Mouse (Mus musculus) gastrocnemius, adult 18-20 months (tissue): ENCODE results near the gene Gm44511. TPM values are rescaled to one million over a fixed set of nuclear protein-coding genes. Genes with fewer than 3 reads are reported as not detected.

Experiments
- DNase-seq: peaks from one replicate; pipeline ENCODE4 v3.0.0; 2021; ENCODE audit warnings: low spot score
- long read RNA-seq, 2 experiments: library from polyadenylated mRNA; stranded (forward); transcript quantifications; one replicate each; pipeline ENCODE4 v2.0.0; 2021
- total RNA-seq, 2 experiments: library from RNA; stranded (reverse); gene quantifications; 2 replicates each; pipeline ENCODE4 v1.2.3; 2021

Gene Gm44511
- total RNA-seq, result not detected
- long read RNA-seq, experiment 1, partial matches to known transcripts, result 0 of 9 reads
- long read RNA-seq, experiment 1, other reads (novel, unspliced or antisense), result 9 of 9 reads
- long read RNA-seq, experiment 2, partial matches to known transcripts, result 0 of 4 reads
- long read RNA-seq, experiment 2, other reads (novel, unspliced or antisense), result 4 of 4 reads

DNA sequence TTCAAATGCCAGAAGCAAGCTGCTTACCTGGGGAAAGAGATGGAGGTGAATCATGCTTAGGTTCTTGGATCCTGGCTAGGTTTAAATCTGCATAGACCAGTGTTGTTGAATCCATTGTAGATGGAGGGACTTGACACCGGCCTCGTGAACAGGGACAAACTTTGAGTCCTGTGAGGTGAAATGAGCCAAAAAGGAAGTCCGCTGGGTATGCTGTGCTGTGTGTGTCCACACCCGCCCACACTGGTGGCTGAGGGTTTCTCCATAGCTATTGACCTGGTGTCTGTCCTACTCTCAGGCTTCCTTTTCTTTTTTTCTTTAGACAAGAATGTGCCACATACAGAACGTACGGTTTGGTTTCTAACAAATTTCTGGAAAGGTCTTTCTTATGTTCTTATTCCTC is at the start of gene Gm44511, which contains the start of gene Klrb1b:
Gm44511 (minus strand) TSS at position 184 of the 400 bp plus-strand sequence.
Klrb1b (minus strand) TSS at position 200 of the 400 bp plus-strand sequence.
- no peak for DNase-seq

DNA sequence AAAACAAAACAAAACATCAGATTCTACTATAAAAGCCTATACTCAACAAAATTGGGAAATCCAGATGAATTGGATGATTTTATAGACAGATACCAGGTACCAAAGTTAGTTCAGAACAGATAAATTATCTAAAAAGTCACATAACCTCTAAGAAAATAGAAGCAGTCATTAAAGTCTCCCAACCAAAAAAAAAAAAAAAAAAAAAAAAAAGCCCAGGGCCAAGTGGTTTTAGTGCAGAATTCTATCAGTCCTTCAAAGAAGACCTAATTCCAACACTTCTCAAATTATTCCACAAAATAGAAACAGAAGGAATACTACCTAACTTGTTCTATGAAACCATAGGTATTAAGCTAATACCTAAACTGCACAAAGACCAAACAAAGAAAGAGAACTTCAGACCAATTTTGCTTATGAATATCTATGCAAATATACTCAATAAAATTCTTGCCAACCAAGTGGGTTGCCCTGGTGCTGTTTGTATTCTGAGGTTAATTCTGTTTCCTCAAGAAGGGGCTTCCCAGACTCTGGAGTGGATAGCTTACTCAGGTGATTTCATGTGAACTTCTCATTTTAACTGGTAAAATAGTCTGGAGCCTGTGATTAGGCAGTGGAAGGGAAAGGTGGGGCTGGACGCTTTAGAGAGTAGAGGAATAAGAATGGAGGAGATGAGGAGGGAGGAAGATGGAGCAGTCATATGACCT is 45.9 kb upstream of the Gm44511 start:
- no peak for DNase-seq

DNA sequence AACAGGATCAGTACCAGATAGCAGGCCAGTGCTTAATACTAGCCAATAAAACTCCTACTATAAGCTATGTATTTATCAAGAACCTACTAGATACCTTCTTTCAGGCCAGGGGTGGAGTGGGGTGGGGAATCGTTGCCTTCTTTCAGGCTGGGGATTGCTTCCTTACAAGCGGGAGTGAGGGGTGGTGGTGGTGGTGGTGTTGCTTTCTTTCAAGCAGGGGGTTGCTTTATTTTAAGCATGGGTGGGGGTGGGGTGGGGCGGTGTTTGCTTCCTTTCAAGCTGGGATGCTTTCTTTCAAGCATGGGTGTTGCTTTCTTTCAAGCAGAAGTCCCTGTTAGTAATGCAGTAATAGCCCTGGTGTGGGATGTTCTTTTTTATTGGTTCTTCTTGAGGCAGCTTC is 42.7 kb upstream of the Gm44511 start:
- no peak for DNase-seq

DNA sequence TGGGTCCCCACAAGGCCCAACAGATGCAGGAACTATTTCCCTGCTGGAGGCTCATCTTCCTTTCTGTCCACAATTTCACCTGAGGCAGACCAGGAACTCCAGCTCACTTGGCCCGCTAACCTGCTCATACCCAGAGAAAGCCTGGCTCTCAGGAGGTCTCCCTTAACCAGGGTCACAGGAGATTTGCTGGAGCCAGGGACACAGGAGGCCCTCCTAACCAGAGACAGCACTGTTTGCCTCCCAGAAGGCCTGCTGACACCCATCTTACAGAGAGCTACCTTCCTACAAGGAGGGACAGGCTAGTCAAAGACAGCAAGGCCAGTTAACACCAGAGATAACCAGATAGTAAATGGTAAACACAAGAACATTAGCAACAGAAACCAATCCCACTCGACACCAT is 31.9 kb upstream of the Gm44511 start:
- DNase-seq, result no peak

DNA sequence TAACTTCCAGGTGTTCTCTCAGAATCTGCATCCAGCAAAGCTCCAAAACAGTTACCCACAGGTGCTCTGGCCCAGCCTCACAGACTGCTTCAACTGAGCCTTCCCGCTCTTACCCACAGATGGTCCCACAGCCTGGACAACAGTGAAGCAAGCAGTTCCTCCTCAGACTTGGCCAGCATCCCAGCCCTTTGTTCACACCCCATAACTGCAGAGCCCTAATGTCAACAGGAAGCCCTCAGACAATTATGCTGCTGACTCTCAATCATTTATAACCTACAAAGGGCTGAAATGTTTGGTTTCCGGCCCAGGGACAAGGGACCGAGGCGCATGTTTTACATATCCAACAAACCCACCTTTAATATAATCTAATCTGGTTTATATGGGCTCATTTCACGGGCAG is 30.1 kb upstream of the Gm44511 start:
- DNase-seq, result peak; percentile 58

DNA sequence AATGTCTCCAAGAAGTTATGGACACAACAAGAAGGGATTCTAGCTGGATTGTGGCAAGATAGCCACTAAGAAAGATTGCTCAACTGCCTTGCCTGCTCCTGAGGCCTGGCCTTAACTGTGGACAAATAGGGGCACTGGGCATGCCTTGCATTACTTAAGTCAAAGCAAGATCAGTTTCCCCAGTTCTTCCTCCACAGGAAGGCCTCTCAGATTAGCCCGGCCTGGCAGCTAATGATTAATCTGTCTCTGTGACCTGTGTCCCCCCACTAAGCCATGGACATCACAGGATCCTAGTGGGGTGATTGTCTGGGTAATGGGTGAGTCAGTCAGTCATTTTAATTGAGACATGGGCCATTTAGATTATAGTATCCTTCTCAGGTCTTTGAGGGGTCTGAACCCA is 29.4 kb upstream of the Gm44511 start:
- DNase-seq, result no peak

DNA sequence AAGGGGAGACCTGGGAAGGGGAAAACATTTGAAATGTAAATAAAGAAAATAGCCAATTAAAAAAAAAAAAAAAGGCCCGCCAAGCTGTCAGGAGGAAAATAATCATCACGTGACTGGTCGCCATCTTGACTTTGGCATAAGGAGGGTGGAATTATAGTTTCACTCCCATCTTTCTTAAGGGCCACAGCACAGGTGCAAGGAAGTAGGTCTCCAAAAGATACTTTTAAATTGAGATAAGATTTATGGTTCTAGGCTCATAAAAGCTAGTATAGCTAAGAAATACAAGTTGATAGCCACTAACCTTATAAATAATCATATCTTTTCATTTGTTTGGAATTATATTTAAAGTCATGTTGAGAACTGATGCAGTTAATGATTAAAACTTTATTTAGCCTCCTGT is 28.8 kb upstream of the Gm44511 start:
- DNase-seq, result no peak

DNA sequence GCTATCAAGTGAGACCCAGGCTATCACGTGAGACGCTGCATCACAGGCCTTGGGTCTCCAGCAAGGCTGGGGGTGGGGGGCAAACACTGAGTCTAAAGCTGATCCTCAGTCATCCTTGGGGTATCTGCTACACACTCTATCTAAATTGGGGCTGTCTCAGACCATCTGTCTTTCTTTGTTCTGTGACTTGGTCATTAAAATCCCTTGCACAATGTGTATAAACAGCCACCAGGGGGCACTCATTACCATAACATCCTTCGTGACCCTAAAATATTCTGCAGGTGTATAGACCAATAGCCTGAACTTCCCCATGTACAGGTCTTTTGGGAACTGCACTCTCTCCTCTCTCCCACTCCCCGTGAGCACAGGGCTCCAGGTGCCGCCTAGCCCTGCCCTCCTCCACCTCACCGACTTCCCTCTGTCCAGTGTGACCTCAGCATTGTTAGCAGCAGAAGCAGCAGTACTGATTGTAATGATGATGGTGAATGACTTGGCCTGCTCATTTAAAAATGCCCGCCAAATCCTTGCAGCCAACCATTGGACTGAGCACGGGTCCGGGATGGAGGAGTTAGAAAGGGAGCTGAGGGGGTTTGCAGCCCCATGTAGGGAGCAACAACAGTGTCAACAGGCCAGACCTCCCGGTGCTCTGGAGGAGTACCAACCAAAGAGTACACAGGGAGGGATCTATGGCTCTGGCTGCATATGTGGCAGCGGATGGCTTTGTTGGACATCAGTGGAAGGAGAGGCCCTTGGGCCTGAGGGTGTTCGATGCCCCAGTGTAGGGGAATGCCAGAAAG is 28.1 kb upstream of the Gm44511 start:
- DNase-seq, result peak; percentile 61

DNA sequence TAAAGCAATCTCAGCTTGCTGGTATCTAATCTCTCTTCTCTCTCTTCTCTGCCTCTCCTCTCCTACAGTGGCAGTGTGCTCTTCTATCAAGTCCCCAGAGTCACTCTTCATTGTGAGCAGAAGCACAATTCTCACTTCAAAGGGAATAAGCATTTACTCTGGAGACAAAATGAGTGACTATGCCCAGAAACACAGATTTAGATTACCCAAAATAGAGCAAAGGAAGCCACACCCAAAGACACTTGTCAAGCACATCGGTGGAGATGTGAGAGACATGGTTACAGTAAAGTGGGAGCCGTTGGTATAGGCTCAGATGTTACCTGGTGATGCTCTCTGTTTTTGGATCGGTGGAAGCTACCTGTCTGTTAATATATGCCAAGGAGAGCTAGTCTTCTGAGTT is 26.7 kb upstream of the Gm44511 start:
- no peak for DNase-seq

DNA sequence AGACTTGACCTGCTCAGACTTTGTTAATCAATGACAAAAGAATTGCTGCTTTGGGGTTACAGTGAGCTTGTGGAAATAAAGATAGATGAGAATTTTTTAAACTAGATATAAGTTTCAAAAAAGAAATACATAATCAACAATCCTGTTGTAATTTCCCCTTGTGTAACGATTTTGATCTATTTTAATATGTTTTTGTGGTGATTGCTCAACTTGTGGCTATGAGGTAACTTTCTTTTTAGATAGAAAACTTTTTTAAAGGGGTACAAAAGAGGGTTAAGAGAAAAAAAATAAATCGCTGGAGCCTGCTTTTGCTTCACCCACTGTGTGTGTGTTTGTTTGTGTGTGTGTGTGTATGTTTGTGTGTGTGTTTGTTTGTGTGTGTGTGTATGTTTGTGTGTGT is 25.0 kb upstream of the Gm44511 start:
- DNase-seq, result no peak

DNA sequence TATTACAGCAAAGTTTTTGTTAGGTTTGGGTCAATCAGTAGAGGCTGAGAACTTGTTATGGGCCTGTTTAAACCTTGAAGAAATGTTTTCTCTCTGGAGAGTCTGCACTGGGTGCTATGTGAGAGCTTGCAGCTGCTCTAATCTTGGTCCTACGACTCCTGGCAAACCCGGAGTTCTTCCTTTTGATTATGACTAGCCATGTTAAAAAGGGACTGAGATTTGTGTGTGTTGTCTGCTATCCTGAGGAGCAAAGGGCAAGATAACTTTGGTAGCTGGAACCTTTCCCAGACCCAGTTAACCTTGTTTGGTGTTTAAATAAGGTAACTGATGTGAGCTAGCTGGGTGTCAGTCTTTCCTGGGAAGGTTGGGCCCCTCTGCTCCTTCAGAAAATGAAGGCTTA is 24.6 kb upstream of the Gm44511 start:
- peak; percentile 42 for DNase-seq

DNA sequence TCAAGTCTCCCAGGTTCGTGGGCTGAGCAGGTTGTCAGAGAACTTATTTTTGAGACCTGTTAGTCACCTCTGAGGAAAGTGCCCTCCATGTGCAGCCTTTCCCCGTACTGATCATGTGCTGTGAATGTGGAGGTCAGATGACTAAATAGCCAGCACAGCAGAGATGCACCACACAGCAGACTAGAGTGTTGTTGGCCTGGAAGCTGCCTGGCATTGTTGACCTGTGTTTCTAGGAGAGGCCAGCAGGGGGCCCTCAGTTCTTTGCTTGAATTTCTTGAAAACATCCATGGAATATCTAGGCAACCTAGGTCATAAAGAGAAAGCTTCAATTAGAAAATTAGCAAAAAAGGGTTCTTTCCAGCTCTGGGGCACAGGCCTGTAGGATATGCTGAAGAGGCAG is 23.8 kb upstream of the Gm44511 start:
- DNase-seq, result no peak

DNA sequence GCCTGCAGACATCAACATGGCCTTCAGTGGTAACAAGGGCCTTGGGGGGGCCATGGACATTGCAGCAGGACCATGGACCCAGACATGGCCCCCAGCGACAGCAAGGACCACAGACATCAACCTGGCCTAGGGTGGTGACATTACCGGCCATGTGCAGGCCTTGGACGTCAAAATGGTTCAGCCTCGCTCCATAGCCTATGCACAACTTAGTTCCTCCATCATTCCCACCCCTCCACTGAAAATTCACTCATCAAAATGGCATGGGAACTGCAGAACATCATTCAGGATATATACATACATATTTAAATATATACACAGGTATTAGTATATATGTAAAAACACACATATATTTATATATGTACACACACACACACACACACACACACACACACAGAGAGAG is 21.3 kb upstream of the Gm44511 start:
- DNase-seq, result no peak

DNA sequence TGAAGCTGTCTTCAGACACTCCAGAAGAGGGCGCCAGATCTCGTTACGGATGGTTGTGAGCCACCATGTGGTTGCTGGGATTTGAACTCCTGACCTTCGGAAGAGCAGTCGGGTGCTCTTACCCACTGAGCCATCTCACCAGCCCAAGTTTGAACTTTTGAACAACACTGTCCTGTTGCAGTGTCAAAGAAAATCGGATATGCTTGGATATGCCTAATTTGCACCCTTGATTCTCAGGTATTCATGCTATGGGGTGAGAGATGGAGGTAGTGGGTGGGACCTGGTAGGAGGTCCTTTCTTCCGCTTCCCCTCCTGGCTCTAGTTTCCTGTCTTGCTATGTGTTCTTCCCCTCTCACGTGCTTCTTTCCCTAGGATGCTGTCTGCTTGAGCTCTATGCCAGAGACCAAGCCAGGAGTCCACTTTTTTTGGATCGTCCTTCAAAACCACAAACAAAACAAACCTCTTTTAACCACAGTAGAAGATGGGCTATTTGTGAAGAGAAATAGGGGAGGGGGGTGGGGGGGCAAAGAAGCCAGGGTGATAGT is 20.0 kb upstream of the Gm44511 start:
- no peak for DNase-seq

DNA sequence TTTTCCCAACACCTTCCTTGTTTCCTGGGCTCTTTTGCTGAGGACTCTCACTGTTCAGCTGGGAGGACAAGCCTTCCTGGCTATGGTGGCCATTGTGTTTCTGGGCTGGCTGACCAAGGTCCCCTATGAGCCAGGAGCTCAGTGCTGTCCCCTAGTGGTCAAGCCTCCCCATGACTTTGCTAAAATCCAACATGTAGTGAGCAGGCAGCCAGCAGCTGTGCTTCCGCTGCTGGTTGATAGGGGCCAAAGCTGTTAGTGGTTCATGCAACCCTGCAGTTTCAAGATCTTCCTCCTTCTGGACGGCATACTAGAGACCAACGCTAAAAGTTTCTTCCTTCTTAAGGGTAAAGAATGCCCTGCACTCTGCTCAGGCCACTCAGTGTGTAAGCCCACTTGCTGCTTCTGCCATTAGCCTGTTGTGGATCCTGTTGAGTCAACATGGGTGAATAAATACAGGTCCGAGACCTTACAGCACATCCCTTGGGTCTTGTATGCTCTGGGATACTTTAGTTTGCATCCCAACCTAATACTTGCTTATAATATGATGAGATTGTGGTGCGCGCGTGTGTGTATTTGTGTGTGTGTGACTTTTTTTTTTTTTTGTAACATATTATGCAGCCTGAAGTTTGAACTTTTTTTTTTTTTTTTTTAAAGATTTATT is 19.3 kb upstream of the Gm44511 start:
- peak; percentile 92 for DNase-seq

DNA sequence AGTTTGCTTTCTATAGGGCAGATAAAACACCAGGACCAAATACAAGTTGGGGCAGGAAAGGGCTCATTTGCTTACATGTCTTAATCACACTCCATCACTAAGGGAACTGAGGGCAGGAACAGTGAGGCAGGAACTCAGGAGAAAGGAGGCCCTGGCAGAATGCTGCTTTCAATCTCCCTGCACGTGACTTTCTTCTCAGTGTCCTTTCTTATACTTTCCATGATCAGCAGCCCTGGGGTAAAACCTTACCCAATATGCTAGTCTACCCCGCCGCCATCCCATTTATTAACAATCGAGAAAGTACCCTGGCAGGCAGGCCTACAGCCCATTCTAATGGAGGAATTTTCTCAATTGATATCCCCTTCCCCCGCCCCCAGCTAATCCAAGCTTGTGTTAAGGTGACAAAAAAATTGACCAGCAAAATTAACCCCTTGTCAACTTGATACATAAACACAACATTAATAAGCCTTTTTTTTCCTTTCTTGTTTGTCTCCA is 18.5 kb upstream of the Gm44511 start:
- no peak for DNase-seq

DNA sequence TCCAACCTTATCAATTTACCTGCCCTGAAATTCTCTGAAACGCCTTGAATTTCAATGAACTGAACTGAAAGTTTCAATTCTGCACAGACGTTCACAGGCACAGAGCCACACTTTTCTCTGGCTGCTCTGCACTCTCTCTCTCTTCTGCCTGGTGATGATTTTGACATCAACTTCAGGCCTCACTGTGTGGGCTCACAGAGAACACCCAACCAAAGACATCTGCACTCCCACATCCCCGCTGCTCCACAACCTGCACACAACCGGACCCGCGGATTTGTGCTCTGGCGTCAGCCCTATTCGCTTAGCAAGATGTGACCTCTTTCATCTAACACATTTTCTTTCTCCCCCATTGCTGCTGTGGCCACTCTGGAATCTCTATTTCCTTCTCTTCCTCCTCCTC is 18.0 kb upstream of the Gm44511 start:
- no peak for DNase-seq

DNA sequence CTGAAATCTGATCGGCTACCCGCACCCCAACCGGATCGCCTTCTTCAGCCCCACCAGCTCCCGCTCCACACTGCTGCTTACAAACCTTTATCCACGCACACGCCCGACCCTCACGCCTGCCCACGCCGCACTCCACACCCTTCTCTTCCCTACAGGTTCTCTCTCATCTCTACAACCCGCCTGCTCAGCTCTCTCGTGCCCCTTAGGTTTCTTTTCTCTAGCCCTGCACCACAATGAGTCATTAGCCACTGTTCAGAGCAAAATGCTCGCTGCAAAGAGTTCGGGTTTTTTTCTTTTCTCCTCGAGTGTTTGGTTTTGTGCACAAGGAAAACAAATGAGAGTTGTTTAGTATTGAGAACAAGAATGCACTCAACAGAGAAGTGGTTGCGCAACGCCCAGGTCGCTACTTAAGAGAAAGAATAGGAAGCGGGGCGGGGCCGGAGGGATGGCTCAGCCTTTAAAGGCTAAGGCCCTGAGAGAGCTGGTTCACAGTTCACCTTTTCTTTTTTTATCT is 17.4 kb upstream of the Gm44511 start:
- peak; percentile 76 for DNase-seq

DNA sequence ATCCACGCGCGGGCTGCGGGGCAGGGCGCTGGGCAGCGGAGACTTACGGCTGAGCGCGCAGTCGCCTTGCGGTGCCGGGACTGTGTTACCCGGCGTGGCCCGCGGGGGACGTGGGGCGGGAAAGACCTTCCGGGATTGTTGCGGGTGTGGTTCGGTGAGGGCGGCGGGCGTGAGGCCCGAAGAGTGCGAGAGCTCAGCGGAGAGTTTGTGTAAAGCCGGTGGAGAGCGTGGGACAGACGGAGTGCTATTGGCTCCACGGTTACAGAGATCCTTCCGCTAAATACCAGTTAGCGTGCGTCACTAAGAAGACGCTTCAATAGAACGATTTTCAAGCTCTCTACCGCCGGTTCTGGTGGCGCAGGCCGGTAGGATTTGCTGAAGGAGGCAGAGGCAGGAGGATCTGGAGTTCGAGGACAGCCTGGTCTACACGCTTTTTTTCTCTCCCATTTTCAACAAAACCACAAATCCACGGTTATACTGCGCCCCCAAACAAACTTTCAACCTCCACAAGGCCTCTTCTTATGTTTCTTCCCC is 16.9 kb upstream of the Gm44511 start:
- DNase-seq, result peak; percentile 93

DNA sequence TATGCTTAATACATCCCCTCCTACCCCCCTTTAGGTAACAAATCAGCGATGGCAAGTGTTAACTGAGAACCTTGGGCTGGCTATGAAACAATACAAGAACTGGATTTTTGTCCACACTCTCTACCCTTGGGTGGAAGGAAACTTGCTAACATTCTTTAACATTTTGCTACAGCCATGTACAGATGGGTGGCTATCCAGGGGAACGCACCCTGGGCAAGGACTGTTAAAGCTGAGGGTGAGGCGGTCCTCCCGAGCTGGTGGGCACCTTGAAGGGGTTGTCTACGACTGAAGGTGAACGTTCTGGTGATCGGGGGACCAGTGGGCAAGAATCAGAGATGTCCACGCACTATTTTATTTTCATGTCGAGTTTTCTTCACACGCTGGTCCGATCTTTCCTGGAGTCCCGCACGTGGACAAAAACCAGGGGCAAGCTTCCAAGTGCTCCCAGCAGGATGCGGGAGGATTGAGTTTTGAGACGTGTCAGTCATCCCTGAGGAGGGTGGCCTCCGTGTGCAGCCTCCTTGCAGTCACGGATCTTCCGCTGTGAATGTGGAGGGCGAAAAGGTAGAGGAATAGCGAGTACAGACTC is 16.3 kb upstream of the Gm44511 start:
- no peak for DNase-seq
